Mouse (Mus musculus) heart, embryonic 16.5 days (tissue): Measurements from ENCODE around the gene Trim37. TPM values are rescaled to one million over a fixed set of nuclear protein-coding genes. Genes with fewer than 3 reads are reported as not detected.
A peak's percentile ranks its signal among the peaks of the same experiment; 100 is the strongest.

Source experiments
- ATAC-seq: fragments of 200-750 bp; cut with Nextera tagmentation; replicated peaks from 2 replicates; pipeline ENCODE4 v1.8.0; 2017; ENCODE audit warnings: moderate number of reproducible peaks; ENCODE audit not compliant: insufficient read depth, low FRiP score; ENCODE audit errors: extremely low read depth
- H3K27ac ChIP-seq: fragments of 300-500 bp; sonication (generic); 2 replicates; pipeline ENCODE4 v1.5.1; 2014; ENCODE audit warnings: mild to moderate bottlenecking, low read length, control low read depth, moderate library complexity
- H3K27me3 ChIP-seq: fragments of 300-500 bp; sonication (generic); 2 replicates; pipeline ENCODE4 v1.6.1; 2014; ENCODE audit warnings: low read length, mixed read lengths; ENCODE audit not compliant: control insufficient read depth, insufficient read depth
- H3K36me3 ChIP-seq: fragments of 300-500 bp; sonication (generic); 2 replicates; pipeline ENCODE4 v1.6.1; 2014; ENCODE audit not compliant: control insufficient read depth, insufficient read depth
- H3K4me1 ChIP-seq: fragments of 300-500 bp; sonication (generic); 2 replicates; pipeline ENCODE4 v1.6.1; 2014; ENCODE audit warnings: low read length, mixed read lengths; ENCODE audit not compliant: control insufficient read depth, insufficient read depth
- H3K4me2 ChIP-seq: fragments of 300-500 bp; sonication (generic); 2 replicates; pipeline ENCODE4 v1.6.1; 2014; ENCODE audit warnings: low read depth, mild to moderate bottlenecking, control low read depth, low read length
- H3K4me3 ChIP-seq: fragments of 300-500 bp; sonication (generic); 2 replicates; pipeline ENCODE4 v1.5.1; 2014; ENCODE audit warnings: mild to moderate bottlenecking, control low read depth, low read length
- H3K9ac ChIP-seq: fragments of 300-500 bp; sonication (generic); 2 replicates; pipeline ENCODE4 v1.6.1; 2014; ENCODE audit warnings: low read length, control low read depth
- H3K9me3 ChIP-seq: fragments of 300-500 bp; sonication (generic); replicated peaks from 2 replicates; pipeline ENCODE4 v1.6.1; 2016; ENCODE audit warnings: low read length; ENCODE audit not compliant: control insufficient read depth
- WGBS: fragments of 180-500 bp; shearing (Covaris S2); extraction: QIAGEN DNeasy Blood & Tissue Kit; methylation state at CpG from one replicate; pipeline ENCODE4 v1.1.7; 2014; 5-methylcytosine and 5-hydroxymethylcytosine counted together
- polyA plus RNA-seq: library from polyadenylated mRNA; unstranded; fragments of >200 nt; fragmentation: Nextera tagmentation; extraction: Ambion mirVana; gene quantifications from 2 replicates; pipeline ENCODE4 v1.2.1, GENCODE M21; 2015

Trim37 gene
- polyA plus RNA-seq, result 17.8 and 21.3 TPM in 2 replicates

- Histone ChIP-seq H3K4me2 (peak within 1 kb of the TSS; percentile 85), H3K36me3 (peaks cover 18% of the 10 kb centered on the region), H3K4me3 (peak within 1 kb of the TSS; percentile 82), H3K9ac (peak within 1 kb of the TSS; percentile 84), H3K27ac (peak within 1 kb of the TSS; percentile 89), H3K9me3 (no peaks in the 10 kb centered on the region), H3K4me1 (peaks cover 10% of the 10 kb centered on the region), H3K27me3 (no peaks in the 10 kb centered on the region)
- ATAC-seq, result peak; percentile 93
- WGBS, result under 1% methylated on average over 97 of the region's 105 CpGs
These were observed at the start of gene Trim37 for GRCm38 (mm10) chr11:87126824-87127816. Gene Trim37 (plus strand): TSS chr11:87127077.

DNA sequence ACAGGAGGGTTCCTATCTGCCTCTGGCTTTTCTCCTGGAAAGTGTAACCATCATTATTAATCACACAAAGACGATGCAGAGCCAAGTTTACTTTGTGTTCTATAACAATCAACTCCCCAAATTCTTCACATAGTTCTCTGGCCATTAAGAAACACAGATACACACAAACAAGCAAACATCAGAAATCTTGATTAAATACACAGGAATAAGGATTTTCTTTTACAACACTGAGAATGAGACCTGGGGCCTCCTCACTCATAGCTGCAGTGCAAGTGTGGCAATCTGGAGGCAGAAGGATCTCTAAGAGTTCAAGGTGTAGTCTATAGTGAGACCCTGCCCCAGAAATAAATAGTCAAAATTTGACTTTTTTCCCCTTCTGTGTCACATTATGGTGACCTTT lies 43.2 kb upstream of the Trim37 start:
- Histone ChIP-seq H3K4me3 (no peak overlapping the region), H3K27me3 (no peaks in the 10 kb centered on the region), H3K27ac (no peak overlapping the region), H3K9me3 (no peaks in the 10 kb centered on the region), H3K4me1 (peaks cover 19% of the 10 kb centered on the region), H3K36me3 (peaks cover 25% of the 10 kb centered on the region), H3K9ac (no peak overlapping the region), H3K4me2 (no peak overlapping the region)
- WGBS, result 57% methylated on average over 1 of the region's 1 CpGs
- ATAC-seq, result no peak

DNA sequence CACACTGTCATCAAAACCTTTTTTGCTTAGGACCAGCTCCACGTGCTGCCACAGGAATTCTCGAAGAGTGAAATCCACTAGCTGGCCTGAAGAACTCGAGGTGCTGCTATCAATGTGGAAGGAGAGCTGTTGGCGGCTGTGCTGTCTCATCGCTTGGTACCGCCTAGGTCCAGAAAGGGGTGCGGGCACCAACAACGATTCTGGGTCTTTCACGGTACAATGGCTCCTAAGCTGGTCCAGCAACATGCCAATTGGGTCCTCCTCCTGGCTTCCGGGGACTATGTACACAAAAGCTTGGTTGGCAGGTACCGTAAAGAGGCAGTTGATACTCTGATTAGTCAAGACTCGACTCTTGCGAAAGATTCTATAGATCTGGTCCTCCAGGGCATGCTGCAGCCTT lies 41.4 kb upstream of the Trim37 start:
- 89% methylated on average over 13 of the region's 13 CpGs for WGBS
- peak overlapping the region; percentile 80 for H3K4me3 ChIP-seq
- ATAC-seq, result no peak
- no peak overlapping the region for H3K27ac ChIP-seq
- peak overlapping the region; percentile 75 for H3K4me2 ChIP-seq
- H3K9me3 ChIP-seq, result no peaks in the 10 kb centered on the region
- no peaks in the 10 kb centered on the region for H3K27me3 ChIP-seq
- H3K36me3 ChIP-seq, result peaks cover 17% of the 10 kb centered on the region
- H3K4me1 ChIP-seq, result peaks cover 19% of the 10 kb centered on the region
- H3K9ac ChIP-seq, result no peak overlapping the region

DNA sequence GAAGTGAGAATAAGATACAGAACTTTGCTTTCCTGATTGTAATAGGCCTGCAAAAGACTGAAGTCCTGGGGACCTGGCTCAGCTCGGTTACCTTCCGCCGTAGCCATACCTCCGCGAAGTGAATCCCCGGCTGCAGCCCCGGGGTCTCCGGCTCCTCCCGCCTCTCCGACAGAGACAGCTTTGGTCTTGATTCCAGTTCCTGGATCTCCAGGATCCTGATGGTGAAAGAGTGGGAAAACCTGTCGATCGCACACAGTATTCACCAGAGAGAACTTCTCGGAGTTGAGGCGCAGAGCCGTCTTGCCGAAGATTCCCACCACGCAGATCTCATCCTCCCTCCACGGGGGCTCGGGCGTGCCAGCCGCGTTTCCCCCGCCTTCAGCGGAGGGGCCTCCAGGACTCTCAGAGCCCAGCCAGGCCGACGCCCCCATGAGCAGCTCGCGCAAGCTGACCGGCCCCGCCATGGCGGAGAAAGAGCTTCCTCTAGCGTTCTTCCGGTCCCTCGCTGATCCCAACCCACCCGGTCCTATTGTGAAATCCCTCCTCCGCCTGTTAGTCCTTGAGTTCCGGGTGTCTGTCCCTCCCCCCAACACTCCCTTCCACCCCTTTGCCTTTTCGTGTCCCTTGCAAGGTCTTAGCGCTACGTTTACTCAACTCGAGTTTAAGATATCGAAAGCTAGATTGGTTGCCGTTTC lies 40.4 kb upstream of the Trim37 start, which contains the start of gene Smg8:
Gene Smg8 (minus strand): TSS at position 485 of the 695 bp plus-strand sequence.
- Histone ChIP-seq H3K36me3 (peaks cover 13% of the 10 kb centered on the region), H3K4me2 (peak within 1 kb of the TSS; percentile 75), H3K4me3 (peak within 1 kb of the TSS; percentile 80), H3K27me3 (no peaks in the 10 kb centered on the region), H3K4me1 (peaks cover 19% of the 10 kb centered on the region), H3K9ac (peak within 1 kb of the TSS; percentile 89), H3K9me3 (no peaks in the 10 kb centered on the region), H3K27ac (peak within 1 kb of the TSS; percentile 57)
- under 1% methylated on average over 43 of the region's 43 CpGs for WGBS
- ATAC-seq, result peak; percentile 92

GRCm38 (mm10) chr11:87087142-87087541 lies 39.7 kb upstream of the Trim37 start:
- peak overlapping the region; percentile 75 for H3K4me2 ChIP-seq
- peaks cover 19% of the 10 kb centered on the region for H3K4me1 ChIP-seq
- WGBS, result 53% methylated on average over 2 of the region's 2 CpGs
- H3K27me3 ChIP-seq, result no peaks in the 10 kb centered on the region
- H3K9me3 ChIP-seq, result no peaks in the 10 kb centered on the region
- no peak for ATAC-seq
- H3K9ac ChIP-seq, result peak overlapping the region; percentile 89
- H3K27ac ChIP-seq, result no peak overlapping the region
- peaks cover 19% of the 10 kb centered on the region for H3K36me3 ChIP-seq
- H3K4me3 ChIP-seq, result peak overlapping the region; percentile 80

DNA sequence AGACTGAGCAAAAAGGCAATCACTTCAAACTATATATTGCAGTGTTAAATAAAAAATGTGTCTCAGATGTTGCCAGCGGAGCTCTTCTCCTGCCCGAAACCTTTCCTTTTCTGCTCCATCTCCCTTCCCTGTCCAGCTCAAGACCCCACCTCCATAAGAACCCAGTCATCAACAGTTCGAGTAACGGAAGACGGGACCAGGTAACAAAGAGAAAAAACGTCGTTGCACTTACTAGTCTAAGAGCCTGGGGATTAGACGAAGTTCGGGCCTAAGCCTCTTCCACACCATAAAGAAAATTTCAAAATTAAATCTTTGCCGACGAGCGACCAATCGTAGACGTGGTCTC lies 18.5 kb upstream of the Trim37 start, which contains the start of gene Prr11:
Gene Prr11 (minus strand): TSS at position 300 of the 346 bp plus-strand sequence.
- H3K4me3 ChIP-seq, result peak within 1 kb of the TSS; percentile 86
- peak; percentile 1; the same call in 1 of the 2 replicates for ATAC-seq
- 0% methylated on average over 14 of the region's 14 CpGs for WGBS

GRCm38 (mm10) chr11:87108755-87109518 lies 17.9 kb upstream of the Trim37 start, which contains the start of gene Ska2:
Gene Ska2 (plus strand): TSS chr11:87109234.
- WGBS, result under 1% methylated on average over 40 of the region's 40 CpGs
- Histone ChIP-seq H3K4me1 (peaks cover 13% of the 10 kb centered on the region), H3K4me2 (peak within 1 kb of the TSS; percentile 71), H3K9ac (peak within 1 kb of the TSS; percentile 81), H3K27ac (peak within 1 kb of the TSS; percentile 91), H3K27me3 (no peaks in the 10 kb centered on the region), H3K4me3 (peak within 1 kb of the TSS; percentile 86), H3K36me3 (peaks cover 16% of the 10 kb centered on the region), H3K9me3 (no peaks in the 10 kb centered on the region)
- ATAC-seq, result peak; percentile 99

More for the DNA sequence above, 18.5 kb upstream of the Trim37 start, which contains the start of gene Prr11:
- H3K27me3 ChIP-seq, result no peaks in the 10 kb centered on the region
- peak within 1 kb of the TSS; percentile 71 for H3K4me2 ChIP-seq
- peaks cover 13% of the 10 kb centered on the region for H3K4me1 ChIP-seq
- H3K9me3 ChIP-seq, result no peaks in the 10 kb centered on the region
- H3K27ac ChIP-seq, result peak within 1 kb of the TSS; percentile 91
- H3K36me3 ChIP-seq, result peaks cover 19% of the 10 kb centered on the region
- peak within 1 kb of the TSS; percentile 81 for H3K9ac ChIP-seq

GRCm38 (mm10) chr11:87109519-87110171 lies 17.2 kb upstream of the Trim37 start:
- under 1% methylated on average over 42 of the region's 42 CpGs for WGBS

More at GRCm38 (mm10) chr11:87109519-87110171, 17.2 kb upstream of the Trim37 start:
- Histone ChIP-seq H3K27me3 (no peaks in the 10 kb centered on the region), H3K4me2 (peak overlapping the region; percentile 61), H3K9me3 (no peaks in the 10 kb centered on the region), H3K36me3 (peaks cover 13% of the 10 kb centered on the region), H3K4me3 (peak overlapping the region; percentile 70), H3K4me1 (peaks cover 13% of the 10 kb centered on the region), H3K9ac (peak overlapping the region; percentile 81), H3K27ac (peak overlapping the region; percentile 91)
- ATAC-seq, result no peak
